Mouse (Mus musculus): ENCODE data around the gene Ankrd52. TPM values are rescaled to one million over a fixed set of nuclear protein-coding genes. Genes with fewer than 3 reads are reported as not detected.

Ankrd52 gene
- polyA plus RNA-seq, 1 experiment from 2014 or later, result 9.9 TPM

- DNase-seq (ENCODE audit: low spot score), result no peak
Measured at GRCm38 (mm10) chr10:128369599-128369998, 7.3 kb upstream of the Ankrd52 start.

DNA sequence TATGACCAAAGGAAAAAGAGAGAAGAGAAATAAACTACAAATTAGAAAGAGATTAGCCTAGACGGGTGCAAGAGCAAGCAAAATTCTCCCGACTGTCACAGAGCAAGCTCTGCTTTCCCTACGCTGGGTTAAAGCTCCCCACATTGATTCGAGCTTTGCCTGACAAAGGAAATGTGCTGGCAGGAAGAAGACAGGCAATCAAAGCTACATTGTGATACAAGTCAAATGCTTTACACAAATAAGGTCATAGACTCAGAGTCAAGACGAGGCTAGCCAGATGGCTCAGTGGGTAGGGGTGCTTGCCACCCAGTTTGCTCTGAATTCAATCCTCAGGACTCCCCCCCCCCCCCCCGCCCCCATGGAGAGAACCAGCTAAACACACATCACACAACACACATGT, 6.9 kb upstream of the Ankrd52 start:
- DNase-seq (ENCODE audit: low spot score), result no peak

DNA sequence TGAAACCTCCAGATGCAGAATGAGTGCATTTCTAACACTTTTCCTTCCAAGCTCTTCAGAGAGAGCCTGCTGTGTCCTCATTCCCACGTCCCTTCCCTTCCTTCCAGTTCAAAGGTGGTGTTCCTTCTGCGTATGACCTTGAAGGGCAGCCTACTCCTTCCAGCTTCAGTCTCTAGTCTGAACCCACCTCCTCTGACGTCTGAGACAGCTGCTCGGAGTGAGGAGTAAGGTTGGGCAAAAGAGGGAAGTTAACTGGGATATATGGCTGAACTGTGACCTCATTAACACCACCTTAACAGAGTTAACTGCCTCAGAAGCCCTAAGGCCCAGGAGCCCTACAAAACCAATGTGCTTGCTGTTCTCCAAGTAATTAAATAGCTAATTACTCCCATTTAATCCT, 6.3 kb upstream of the Ankrd52 start:
- DNase-seq (ENCODE audit: low spot score), result no peak

DNA sequence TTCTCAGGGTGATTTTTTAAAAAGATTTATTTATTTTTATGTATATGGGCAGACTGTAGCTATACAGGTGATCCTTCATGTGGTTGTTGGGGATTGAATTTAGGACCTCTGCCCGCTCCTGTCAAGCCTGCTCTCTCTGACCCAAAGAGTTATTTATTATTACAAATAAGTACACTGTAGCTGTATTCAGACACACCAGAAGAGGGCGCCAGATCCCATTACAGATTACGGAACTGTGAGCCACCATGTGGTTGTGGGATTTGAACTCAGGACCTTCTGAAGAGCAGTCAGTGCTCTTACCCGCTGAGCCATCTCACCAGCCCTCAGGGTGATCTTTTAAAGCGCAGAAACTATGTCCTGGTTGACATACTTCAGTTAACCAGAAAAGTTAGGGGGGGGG, 4.8 kb upstream of the Ankrd52 start:
- no peak for DNase-seq (ENCODE audit: low spot score)

DNA sequence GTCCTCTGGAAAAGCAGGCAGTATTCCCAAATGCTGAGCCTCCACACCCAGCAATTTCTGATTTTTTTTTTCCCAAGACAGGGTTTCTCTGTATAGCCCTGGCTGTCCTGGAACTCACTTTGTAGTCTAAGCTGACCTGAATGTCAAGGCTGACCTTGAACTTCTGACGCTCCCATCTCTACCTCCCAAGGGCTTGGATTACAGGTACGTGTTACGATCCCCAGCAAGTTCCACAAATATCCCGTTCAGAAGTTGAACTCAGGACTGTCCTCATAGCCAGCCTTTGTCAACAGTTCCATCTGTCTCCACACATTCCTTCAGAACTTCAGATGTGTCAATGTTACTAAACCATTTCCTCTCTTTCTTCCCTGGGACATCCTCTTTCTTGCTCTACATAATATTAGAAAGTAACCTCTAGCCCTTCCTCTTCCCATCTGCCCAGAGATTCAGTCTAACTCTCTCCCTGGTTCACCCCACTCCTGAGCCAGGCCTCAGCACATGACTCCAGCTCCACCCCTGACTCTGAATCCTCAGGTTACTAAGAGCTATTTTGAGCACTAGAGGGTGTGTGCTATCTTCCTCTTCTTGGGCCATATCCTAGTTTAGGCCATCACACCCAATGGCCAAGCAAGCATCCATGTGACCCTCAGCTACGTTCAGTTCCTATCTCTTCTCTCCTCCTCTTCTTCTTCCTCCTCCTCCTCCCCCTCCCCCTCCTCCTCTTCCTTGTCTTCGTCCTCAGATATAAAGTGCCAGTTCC, 3.7 kb upstream of the Ankrd52 start:
- no peak for DNase-seq (ENCODE audit: low spot score)

DNA sequence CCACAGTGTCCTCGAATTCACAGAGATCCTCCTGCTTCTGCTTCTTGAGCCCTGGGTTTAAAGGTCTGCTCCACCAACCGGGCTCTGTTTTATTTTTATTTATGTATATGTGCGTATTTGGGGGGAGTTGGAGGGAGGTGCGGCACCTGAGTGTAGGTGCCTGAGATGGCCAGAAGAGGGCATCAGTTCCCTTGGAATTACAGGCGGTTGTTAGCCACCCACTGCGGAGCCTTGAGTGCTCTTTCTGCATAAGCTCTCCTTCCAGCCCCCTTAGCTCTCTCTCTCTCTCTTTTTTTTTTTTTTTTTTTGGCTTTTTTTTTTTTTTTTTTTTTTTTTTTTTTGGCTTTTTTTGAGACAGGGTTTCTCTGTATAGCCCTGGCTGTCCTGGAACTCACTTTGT, 2.5 kb upstream of the Ankrd52 start:
- peak; percentile 32 for DNase-seq (ENCODE audit: low spot score)

DNA sequence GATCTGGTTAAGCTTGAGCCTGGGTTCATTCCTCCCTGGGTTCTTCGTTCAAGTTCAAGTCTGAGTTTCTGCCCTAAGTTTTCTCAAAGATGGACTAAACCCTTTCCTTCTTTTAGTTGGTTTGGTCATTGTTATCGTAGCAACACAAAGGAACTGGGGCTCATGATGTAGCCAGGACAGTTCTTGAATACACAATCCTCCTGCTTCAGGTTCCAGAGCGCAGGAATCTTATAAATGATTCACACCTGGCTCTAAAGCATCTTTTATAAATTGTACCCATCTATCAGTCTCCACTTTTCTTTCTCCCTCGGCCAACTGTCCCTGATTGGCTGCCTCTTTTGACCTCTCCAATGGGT, 838 bp upstream of the Ankrd52 start:
- DNase-seq (ENCODE audit: low spot score), result no peak

DNA sequence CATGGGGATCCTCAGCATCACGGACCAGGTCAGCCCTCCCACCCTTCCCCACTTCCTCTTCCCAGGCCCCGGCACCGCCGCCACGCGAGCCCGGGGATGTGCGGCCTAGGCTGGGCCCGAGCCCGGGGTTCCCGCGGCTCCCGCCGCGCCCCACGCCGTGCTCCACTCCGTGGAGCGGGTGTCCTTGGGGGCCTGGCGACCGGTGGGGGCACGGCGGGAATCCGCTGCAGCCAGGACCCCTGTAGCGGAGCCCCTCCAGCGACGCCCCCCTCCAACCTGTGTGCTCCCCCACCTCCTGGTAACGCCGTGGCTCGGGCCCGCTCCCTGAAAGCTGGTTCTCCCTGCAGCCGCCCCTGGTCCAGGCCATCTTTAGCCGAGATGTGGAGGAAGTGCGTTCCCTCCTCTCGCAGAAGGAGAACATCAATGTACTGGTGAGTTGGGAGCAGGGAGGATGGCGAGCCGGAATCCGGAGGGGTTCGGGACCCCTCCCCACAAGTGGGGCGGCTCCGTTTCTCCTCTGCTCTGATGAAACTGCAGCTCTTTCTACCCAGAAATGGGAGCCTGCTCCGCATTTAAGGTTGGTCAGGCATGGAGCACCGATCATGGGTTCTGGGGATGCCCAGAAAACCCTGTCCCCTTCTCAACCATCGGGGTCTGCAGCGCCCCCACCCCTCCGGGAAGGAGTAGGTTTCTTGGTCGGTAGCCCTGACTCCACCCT, 466 bp downstream of the Ankrd52 start:
- DNase-seq (ENCODE audit: low spot score), result peak; percentile 29

- no peak for DNase-seq (ENCODE audit: low spot score)
Measured at GRCm38 (mm10) chr10:128377940-128378448, 1.1 kb downstream of the Ankrd52 start.

GRCm38 (mm10) chr10:128378462-128378861, 1.5 kb downstream of the Ankrd52 start:
- DNase-seq (ENCODE audit: low spot score), result no peak

- no peak for DNase-seq (ENCODE audit: low spot score)
Measured at GRCm38 (mm10) chr10:128379260-128379659, 2.3 kb downstream of the Ankrd52 start.

GRCm38 (mm10) chr10:128380565-128380964, 3.6 kb downstream of the Ankrd52 start:
- no peak for DNase-seq (ENCODE audit: low spot score)

GRCm38 (mm10) chr10:128382482-128382881, 5.6 kb downstream of the Ankrd52 start:
- no peak for DNase-seq (ENCODE audit: low spot score)

DNA sequence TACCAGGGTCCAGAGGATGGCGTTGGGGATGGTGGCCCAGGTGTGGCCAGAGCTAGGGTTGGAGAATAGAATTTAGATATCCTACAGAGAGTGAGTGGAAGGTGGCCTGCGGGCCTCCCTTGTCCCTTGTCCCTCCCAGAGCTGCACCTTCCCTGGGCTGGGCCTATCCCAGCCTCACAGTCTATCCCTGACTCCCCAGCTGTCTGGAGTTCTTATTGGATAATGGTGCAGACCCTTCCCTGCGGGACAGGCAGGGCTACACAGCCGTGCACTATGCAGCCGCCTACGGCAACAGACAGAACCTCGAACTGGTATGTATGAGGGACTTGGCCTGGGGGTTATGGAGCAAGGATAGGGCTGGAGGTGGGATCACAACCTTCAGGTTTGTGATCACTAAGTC, 9.0 kb downstream of the Ankrd52 start:
- DNase-seq (ENCODE audit: low spot score), result no peak

DNA sequence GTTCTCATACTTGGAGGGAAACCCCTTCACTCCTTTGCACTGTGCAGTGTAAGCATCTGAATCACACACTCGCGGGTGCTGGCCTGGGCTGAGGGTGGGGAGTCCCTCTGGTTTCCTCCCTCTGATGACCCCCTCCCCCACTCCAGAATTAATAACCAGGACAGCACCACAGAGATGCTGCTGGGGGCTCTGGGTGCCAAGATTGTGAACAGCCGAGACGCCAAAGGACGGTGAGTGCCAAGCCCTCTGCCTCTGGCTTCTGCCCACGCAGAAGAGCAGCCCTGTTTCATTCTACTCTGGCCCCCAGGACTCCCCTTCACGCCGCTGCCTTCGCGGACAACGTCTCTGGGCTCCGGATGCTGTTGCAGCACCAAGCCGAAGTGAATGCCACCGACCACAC, 12.0 kb downstream of the Ankrd52 start:
- DNase-seq (ENCODE audit: low spot score), result no peak

GRCm38 (mm10) chr10:128389570-128389969, 12.7 kb downstream of the Ankrd52 start:
- no peak for DNase-seq (ENCODE audit: low spot score)

- DNase-seq (ENCODE audit: low spot score), result no peak
Measured at GRCm38 (mm10) chr10:128390366-128390765, 13.5 kb downstream of the Ankrd52 start.

DNA sequence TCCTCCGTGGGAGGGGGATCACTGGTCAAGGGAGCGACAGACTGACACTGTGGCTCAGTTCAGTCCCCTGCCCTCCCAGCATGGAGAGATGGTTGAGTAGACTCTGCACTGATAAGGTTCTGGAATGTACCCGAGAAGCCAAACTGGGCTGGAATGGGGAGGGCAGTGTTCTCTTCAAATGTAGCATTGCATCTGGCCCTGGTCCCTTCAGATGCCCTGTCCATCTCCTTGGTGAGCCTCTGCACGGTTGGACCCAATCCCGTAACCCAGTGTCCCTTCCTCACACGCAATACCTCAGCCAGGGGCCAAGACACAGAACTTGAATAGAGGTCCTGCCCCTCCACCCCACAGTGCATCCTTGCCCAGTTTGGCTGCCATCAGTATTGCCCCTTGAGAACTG, 14.9 kb downstream of the Ankrd52 start:
- no peak for DNase-seq (ENCODE audit: low spot score)

DNA sequence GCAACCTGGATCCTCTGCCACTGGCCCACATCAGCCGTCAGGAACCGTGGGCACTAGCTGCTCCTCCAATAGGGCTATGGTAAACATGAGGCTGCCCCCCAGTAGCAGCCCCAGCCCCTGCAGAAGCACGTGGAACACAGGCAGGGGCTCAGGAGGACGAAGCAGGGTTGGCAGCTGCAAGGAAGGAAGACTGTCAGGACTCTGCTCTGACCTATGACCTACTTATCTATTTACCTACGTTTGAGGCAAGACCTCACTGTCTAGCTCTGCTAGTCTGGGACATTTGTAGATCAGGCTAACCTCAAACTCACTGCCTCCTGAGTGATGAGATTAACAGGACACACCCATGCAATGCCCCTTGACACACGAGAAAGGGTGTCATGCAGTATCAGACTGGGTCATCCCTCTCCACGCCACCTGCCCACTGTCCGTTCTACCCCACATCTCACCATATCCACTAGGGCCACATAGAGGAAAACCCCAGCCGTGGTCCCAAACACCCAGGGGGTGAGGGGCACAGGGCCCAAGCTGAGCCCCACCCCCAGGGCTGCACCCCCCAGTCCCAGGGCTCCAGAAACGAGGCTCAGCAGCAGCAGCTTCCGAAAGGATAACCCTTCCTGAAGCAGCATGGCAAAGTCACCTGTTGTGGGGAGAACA, 19.2 kb downstream of the Ankrd52 start:
- DNase-seq (ENCODE audit: low spot score), result no peak

DNA sequence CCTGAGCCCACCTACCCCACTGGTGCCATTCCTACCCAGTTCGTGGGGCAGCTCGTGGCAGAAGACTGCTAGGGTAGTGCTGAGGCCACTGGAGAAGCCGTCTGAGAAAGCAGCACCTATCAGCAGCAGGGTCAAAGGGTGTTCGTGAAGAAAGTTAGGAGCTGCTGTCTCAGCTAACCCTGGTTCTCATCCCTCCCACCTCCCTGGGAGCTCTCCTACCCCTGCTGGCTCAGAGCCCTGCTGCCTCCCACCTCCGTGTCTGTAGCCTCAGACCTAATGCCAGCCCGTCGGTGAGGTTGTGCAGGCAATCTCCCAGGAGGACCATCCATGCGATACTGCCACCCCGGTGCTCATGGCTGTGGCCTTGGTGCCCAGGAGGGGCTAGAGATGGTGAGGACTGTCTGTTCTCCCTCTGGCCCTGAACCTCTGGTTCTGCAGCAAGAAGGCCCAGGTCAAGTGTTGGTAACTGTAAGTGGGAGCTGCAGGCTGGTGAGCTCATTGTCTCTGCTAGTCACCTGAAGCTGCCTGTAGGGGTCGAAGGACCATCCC, 19.9 kb downstream of the Ankrd52 start:
- DNase-seq (ENCODE audit: low spot score), result no peak

GRCm38 (mm10) chr10:128397466-128397865, 20.6 kb downstream of the Ankrd52 start:
- DNase-seq (ENCODE audit: low spot score), result no peak

- DNase-seq (ENCODE audit: low spot score), result no peak
Measured at GRCm38 (mm10) chr10:128400338-128400737, 23.4 kb downstream of the Ankrd52 start.

All from thymus, postnatal 0 days (tissue).